Mouse (Mus musculus) C2C12 (cell line): ENCODE results near the gene Arhgap21. TPM values are rescaled to one million over a fixed set of nuclear protein-coding genes. Genes with fewer than 3 reads are reported as not detected.

ENCODE experiments used
- H3K27me3 ChIP-seq: one replicate; pipeline ENCODE4 v1.6.1; 2011; ENCODE audit not compliant: control insufficient read depth, insufficient read depth, insufficient read length
- H3K36me3 ChIP-seq: one replicate; pipeline ENCODE4 v1.6.1; 2011; ENCODE audit not compliant: control insufficient read depth, insufficient read depth
- H3K4me3 ChIP-seq: one replicate; pipeline ENCODE4 v1.5.1; 2011; ENCODE audit warnings: mild to moderate bottlenecking, control low read depth; ENCODE audit not compliant: poor library complexity, insufficient read depth, severe bottlenecking
- H3K79me2 ChIP-seq: one replicate; pipeline ENCODE4 v1.6.1; 2011; ENCODE audit not compliant: control insufficient read depth, insufficient read depth
- H3K79me3 ChIP-seq: one replicate; pipeline ENCODE4 v1.6.1; 2011; ENCODE audit warnings: low read depth, control low read depth
- H3ac ChIP-seq: one replicate; pipeline ENCODE3; 2011; ENCODE audit warnings: low read depth; ENCODE audit not compliant: control insufficient read depth, insufficient read length
- CEBPB ChIP-seq: IDR thresholded peaks from one replicate; pipeline ENCODE4 v1.6.1; 2011; ENCODE audit warnings: low read depth, mild to moderate bottlenecking, control low read depth, moderate library complexity
- CTCF ChIP-seq: IDR thresholded peaks from one replicate; pipeline ENCODE4 v1.5.1; 2011; ENCODE audit not compliant: control insufficient read depth, insufficient read depth, insufficient read length
- FOSL1 ChIP-seq: IDR thresholded peaks from one replicate; pipeline ENCODE4 v1.8.0; 2011; ENCODE audit warnings: mild to moderate bottlenecking, low read length; ENCODE audit not compliant: poor library complexity, insufficient read depth, severe bottlenecking
- MAX ChIP-seq: IDR thresholded peaks from one replicate; pipeline ENCODE4 v1.6.1; 2011; ENCODE audit warnings: mild to moderate bottlenecking, control low read depth
- MYOD1 ChIP-seq: IDR thresholded peaks from one replicate; pipeline ENCODE4 v1.6.1; 2011; ENCODE audit warnings: low read depth; ENCODE audit not compliant: control insufficient read depth, insufficient read length
- MYOG ChIP-seq: IDR thresholded peaks from one replicate; pipeline ENCODE4 v1.6.1; 2011; ENCODE audit not compliant: control insufficient read depth, insufficient read length; ENCODE audit errors: extremely low read depth
- USF1 ChIP-seq: IDR thresholded peaks from one replicate; pipeline ENCODE4 v1.6.1; 2011; ENCODE audit warnings: low read depth, mild to moderate bottlenecking, control low read depth, moderate library complexity
- polyA plus RNA-seq: library from polyadenylated mRNA; unstranded; fragments of >200 nt; fragmentation: generic; extraction: Trizol; gene quantifications from one replicate; pipeline ENCODE4 v1.2.1, GENCODE M21; 2012; ENCODE audit warnings: missing spikeins

The Arhgap21 gene
- polyA plus RNA-seq, 1 experiment: 15.9 TPM

DNA sequence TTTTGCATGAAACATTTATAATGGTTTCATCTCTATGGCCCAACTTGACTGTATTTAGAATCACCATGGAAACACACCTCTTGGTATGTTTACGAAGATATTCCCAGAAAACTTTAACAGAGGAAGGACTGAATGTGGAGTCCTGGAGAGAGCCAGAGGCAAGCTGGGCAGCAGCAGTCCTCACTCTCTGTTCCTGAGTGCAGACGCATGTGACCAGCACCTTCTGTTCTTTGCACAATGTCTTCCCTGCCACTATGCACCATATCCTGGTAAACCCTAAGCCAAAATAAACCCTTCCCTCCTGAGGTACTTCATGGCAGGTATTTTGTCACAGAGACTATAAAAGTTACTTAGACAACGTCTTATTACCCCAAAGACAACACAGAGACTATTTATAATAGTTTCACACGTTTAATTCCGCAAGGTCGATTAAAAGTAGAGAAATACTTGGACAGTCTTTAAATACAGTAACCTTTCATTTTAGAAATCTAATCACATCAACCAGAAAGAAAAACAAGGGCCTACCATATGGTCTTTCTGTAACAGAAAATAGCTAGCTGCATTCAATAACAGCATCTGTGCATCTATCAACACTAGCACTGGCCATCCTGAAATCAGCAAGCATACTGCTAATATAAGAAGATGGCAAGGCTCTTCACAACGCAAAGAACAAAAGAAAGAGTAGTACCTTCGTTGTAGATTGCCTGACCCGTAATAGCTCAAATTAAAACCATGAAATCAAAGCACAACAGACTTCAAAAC lies 8.6 kb downstream of the Arhgap21 start:
- Histone ChIP-seq H3ac (no peak overlapping the region), H3K4me3 (no peak overlapping the region), H3K27me3 (no peaks in the 10 kb centered on the region), H3K79me3 (peaks cover 92% of the 10 kb centered on the region), H3K79me2 (peaks cover 100% of the 10 kb centered on the region), H3K36me3 (peaks cover 5% of the 10 kb centered on the region)
- no peak for TF ChIP-seq MAX
- no peak for TF ChIP-seq CTCF
- TF ChIP-seq USF1: no peak
- TF ChIP-seq MYOD1: no peak
- TF ChIP-seq MYOG: no peak
- TF ChIP-seq CEBPB: no peak
- no peak for TF ChIP-seq FOSL1

GRCm38 (mm10) chr2:20959045-20959444 lies 9.6 kb downstream of the Arhgap21 start:
- no peaks in the 10 kb centered on the region for H3K36me3 ChIP-seq
- peaks cover 100% of the 10 kb centered on the region for H3K79me2 ChIP-seq
- no peaks in the 10 kb centered on the region for H3K27me3 ChIP-seq
- no peak overlapping the region for H3K4me3 ChIP-seq
- peaks cover 87% of the 10 kb centered on the region for H3K79me3 ChIP-seq
- no peak overlapping the region for H3ac ChIP-seq
- TF ChIP-seq MAX (no peak), FOSL1 (no peak), CTCF (no peak), MYOG (no peak), USF1 (no peak), MYOD1 (no peak), CEBPB (no peak)

- no peak overlapping the region for H3K4me3 ChIP-seq
These were observed 10.7 kb downstream of the Arhgap21 start for GRCm38 (mm10) chr2:20957995-20958394.

GRCm38 (mm10) chr2:20956716-20957115 lies 12.0 kb downstream of the Arhgap21 start:
- H3K27me3 ChIP-seq: no peaks in the 10 kb centered on the region
- H3K79me3 ChIP-seq: peaks cover 78% of the 10 kb centered on the region
- no peak overlapping the region for H3ac ChIP-seq
- no peak overlapping the region for H3K4me3 ChIP-seq
- peaks cover 100% of the 10 kb centered on the region for H3K79me2 ChIP-seq
- no peaks in the 10 kb centered on the region for H3K36me3 ChIP-seq
- TF ChIP-seq MYOD1: no peak
- TF ChIP-seq MAX: no peak
- no peak for TF ChIP-seq CTCF
- no peak for TF ChIP-seq FOSL1
- TF ChIP-seq CEBPB: no peak
- no peak for TF ChIP-seq MYOG
- TF ChIP-seq USF1: no peak

More at GRCm38 (mm10) chr2:20957995-20958394, 10.7 kb downstream of the Arhgap21 start:
- Histone ChIP-seq H3K27me3 (no peaks in the 10 kb centered on the region), H3ac (no peak overlapping the region), H3K79me2 (peaks cover 100% of the 10 kb centered on the region), H3K36me3 (no peaks in the 10 kb centered on the region), H3K79me3 (peaks cover 85% of the 10 kb centered on the region)
- TF ChIP-seq FOSL1 (no peak), CEBPB (no peak), MYOD1 (no peak), MYOG (no peak), USF1 (no peak), MAX (no peak), CTCF (no peak)

DNA sequence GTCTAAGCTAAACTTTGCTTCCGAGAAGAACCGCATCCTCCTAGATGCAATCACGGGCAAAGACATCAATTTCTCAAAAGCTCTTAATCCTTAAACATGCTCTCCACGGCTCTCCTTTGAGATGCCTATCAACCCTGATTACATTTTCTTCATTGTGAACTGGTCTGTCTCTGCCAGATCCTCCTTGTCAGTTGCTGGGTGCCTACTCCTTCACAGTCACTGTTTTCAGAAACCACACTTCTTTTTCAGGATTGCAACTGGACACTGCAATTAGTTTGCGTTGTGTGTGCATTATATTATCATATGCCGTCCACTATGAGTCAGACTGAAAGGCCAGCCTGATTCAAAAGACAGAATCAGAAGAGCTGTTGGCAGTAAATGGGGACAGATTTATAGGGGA lies 12.7 kb downstream of the Arhgap21 start:
- H3K4me3 ChIP-seq: no peak overlapping the region
- peaks cover 77% of the 10 kb centered on the region for H3K79me3 ChIP-seq
- no peaks in the 10 kb centered on the region for H3K36me3 ChIP-seq
- peaks cover 100% of the 10 kb centered on the region for H3K79me2 ChIP-seq
- no peak overlapping the region for H3ac ChIP-seq
- H3K27me3 ChIP-seq: no peaks in the 10 kb centered on the region
- no peak for TF ChIP-seq CTCF
- no peak for TF ChIP-seq USF1
- TF ChIP-seq FOSL1: no peak
- TF ChIP-seq MYOG: no peak
- TF ChIP-seq MAX: no peak
- TF ChIP-seq MYOD1: no peak
- TF ChIP-seq CEBPB: no peak
